Mouse (Mus musculus): ENCODE measurements at regions not wholly inside any gene's neighbourhood (a gene's known extent, or its start where the extent isn't known, plus 50 kb on each side); places are given as distances from the start of the nearest gene placed in this dataset.

DNA sequence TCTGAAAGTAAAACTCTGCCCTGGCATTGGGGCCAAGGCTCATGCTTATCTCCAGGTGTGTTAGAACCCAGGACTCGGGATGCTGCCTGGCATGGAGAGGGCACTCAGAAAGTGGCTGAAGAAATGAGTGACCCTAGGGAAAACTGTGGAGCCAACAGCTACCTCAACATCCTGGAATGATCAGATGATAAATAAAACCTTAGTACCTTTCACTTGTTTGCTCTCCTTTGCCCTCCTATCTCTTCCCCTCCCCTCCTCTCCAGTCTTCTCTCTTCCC, 240.9 kb upstream of the Xylt1 start:
- no peak for TF ChIP-seq CTCF (IDR thresholded peaks at IDR 0.05; ENCODE audit: control insufficient read depth, insufficient read depth, insufficient read length)
- no peak for TF ChIP-seq USF1 (IDR thresholded peaks at IDR 0.05; ENCODE audit: low read depth)
- TF ChIP-seq FOSL1 (IDR thresholded peaks at IDR 0.05; ENCODE audit: insufficient read depth, low read length, poor library complexity, severe bottlenecking): no peak

Measured in C2C12 (cell line).